Mouse (Mus musculus): ENCODE measurements around the gene Bach2. TPM values are rescaled to one million over a fixed set of nuclear protein-coding genes. Genes with fewer than 3 reads are reported as not detected.

Gene Bach2
- polyA plus RNA-seq, 1 experiment from 2014 or later = 4.4 TPM

- no peaks in the 10 kb centered on the region for H3K27me3 ChIP-seq
- POLR2A ChIA-PET = no interaction called here
- DNase-seq (ENCODE audit: low read depth, low spot score) (no peak), ATAC-seq (no peak)
- in situ Hi-C loops (cut with MboI; ENCODE audit: low pct_unique_long_range_greater_than_20kb) = no loop called here
- TF ChIP-seq CTCF (IDR thresholded peaks at IDR 0.05) = no peak
- CTCF ChIA-PET = interaction anchor here (1.1 kb wide), 1 partner anchor 12 kb away, joined by 3 read pairs; no protein-coding TSS in a partner anchor
Observed at GRCm38 (mm10) chr4:32477977-32478660, 239.5 kb downstream of the Bach2 start.

GRCm38 (mm10) chr4:32479231-32479630 is 240.6 kb downstream of the Bach2 start:
- POLR2A ChIA-PET = no interaction called here

GRCm38 (mm10) chr4:32479801-32480700 is 241.4 kb downstream of the Bach2 start:
- H3K27me3 ChIP-seq = no peaks in the 10 kb centered on the region
- in situ Hi-C loops (cut with MboI; ENCODE audit: low pct_unique_long_range_greater_than_20kb) = no loop called here
- TF ChIP-seq CTCF (IDR thresholded peaks at IDR 0.05) = no peak
- no peak for DNase-seq (ENCODE audit: low read depth, low spot score)
- no peak for ATAC-seq
- ChIA-PET POLR2A (no interaction called here), CTCF (interaction anchor here (1.2 kb wide), 1 partner anchor 11 kb away, joined by 3 read pairs; no protein-coding TSS in a partner anchor)

More at GRCm38 (mm10) chr4:32479231-32479630, 240.6 kb downstream of the Bach2 start:
- in situ Hi-C loops (cut with MboI; ENCODE audit: low pct_unique_long_range_greater_than_20kb) = no loop called here
- TF ChIP-seq CTCF (IDR thresholded peaks at IDR 0.05) = no peak
- DNase-seq (ENCODE audit: low read depth, low spot score) = no peak
- no peaks in the 10 kb centered on the region for H3K27me3 ChIP-seq
- CTCF ChIA-PET = interaction anchor here (1.2 kb wide), 1 partner anchor 10 kb away, joined by 3 read pairs; no protein-coding TSS in a partner anchor
- no peak for ATAC-seq

GRCm38 (mm10) chr4:32481366-32482055 is 242.9 kb downstream of the Bach2 start:
- no peak for ATAC-seq
- H3K27me3 ChIP-seq = no peaks in the 10 kb centered on the region
- no peak for TF ChIP-seq CTCF (IDR thresholded peaks at IDR 0.05)
- ChIA-PET POLR2A (no interaction called here), CTCF (interaction anchor here (1.1 kb wide), 1 partner anchor 8 kb away, joined by 3 read pairs; no protein-coding TSS in a partner anchor)
- in situ Hi-C loops (cut with MboI; ENCODE audit: low pct_unique_long_range_greater_than_20kb) = no loop called here
- no peak for DNase-seq (ENCODE audit: low read depth, low spot score)

GRCm38 (mm10) chr4:32482138-32482537 is 243.5 kb downstream of the Bach2 start:
- ChIA-PET POLR2A (no interaction called here), CTCF (interaction anchor here (1.1 kb wide), 1 partner anchor 9 kb away, joined by 3 read pairs; no protein-coding TSS in a partner anchor)
- no peak for TF ChIP-seq CTCF (IDR thresholded peaks at IDR 0.05)
- ATAC-seq = no peak
- H3K27me3 ChIP-seq = no peaks in the 10 kb centered on the region
- in situ Hi-C loops (cut with MboI; ENCODE audit: low pct_unique_long_range_greater_than_20kb) = no loop called here
- DNase-seq (ENCODE audit: low read depth, low spot score) = no peak

GRCm38 (mm10) chr4:32482936-32483335 is 244.3 kb downstream of the Bach2 start:
- TF ChIP-seq CTCF (IDR thresholded peaks at IDR 0.05) = no peak
- in situ Hi-C loops (cut with MboI; ENCODE audit: low pct_unique_long_range_greater_than_20kb) = no loop called here
- H3K27me3 ChIP-seq = no peaks in the 10 kb centered on the region
- ChIA-PET POLR2A (no interaction called here), CTCF (no interaction called here)
- DNase-seq (ENCODE audit: low read depth, low spot score) (no peak), ATAC-seq (no peak)

- no peak for TF ChIP-seq CTCF (IDR thresholded peaks at IDR 0.05)
- in situ Hi-C loops (cut with MboI; ENCODE audit: low pct_unique_long_range_greater_than_20kb) = no loop called here
- CTCF ChIA-PET = no interaction called here
- H3K27me3 ChIP-seq = no peaks in the 10 kb centered on the region
- ATAC-seq (no peak), DNase-seq (ENCODE audit: low read depth, low spot score) (no peak)
- POLR2A ChIA-PET = no interaction called here
Observed at GRCm38 (mm10) chr4:32485848-32486247, 247.2 kb downstream of the Bach2 start.

- TF ChIP-seq CTCF (IDR thresholded peaks at IDR 0.05) = no peak
- in situ Hi-C loops (cut with MboI; ENCODE audit: low pct_unique_long_range_greater_than_20kb) = no loop called here
- no peak for DNase-seq (ENCODE audit: low read depth, low spot score)
- ChIA-PET POLR2A (no interaction called here), CTCF (no interaction called here)
- H3K27me3 ChIP-seq = no peaks in the 10 kb centered on the region
- ATAC-seq = no peak
Observed at GRCm38 (mm10) chr4:32486654-32487398, 248.2 kb downstream of the Bach2 start.

GRCm38 (mm10) chr4:32489186-32489585 is 250.6 kb downstream of the Bach2 start:
- no peak for TF ChIP-seq CTCF (IDR thresholded peaks at IDR 0.05)
- CTCF ChIA-PET = no interaction called here
- ATAC-seq = no peak
- in situ Hi-C loops (cut with MboI; ENCODE audit: low pct_unique_long_range_greater_than_20kb) = no loop called here
- POLR2A ChIA-PET = no interaction called here
- no peak for DNase-seq (ENCODE audit: low read depth, low spot score)
- H3K27me3 ChIP-seq = no peaks in the 10 kb centered on the region

- no peak for TF ChIP-seq CTCF (IDR thresholded peaks at IDR 0.05)
- ATAC-seq (no peak), DNase-seq (ENCODE audit: low read depth, low spot score) (no peak)
- no peaks in the 10 kb centered on the region for H3K27me3 ChIP-seq
- ChIA-PET CTCF (no interaction called here), POLR2A (no interaction called here)
- in situ Hi-C loops (cut with MboI; ENCODE audit: low pct_unique_long_range_greater_than_20kb) = no loop called here
Observed at GRCm38 (mm10) chr4:32491176-32491575, 252.6 kb downstream of the Bach2 start.

Data from Patski (cell line).